Mouse (Mus musculus) CD4-positive, CD25-positive, alpha-beta regulatory T cell, adult 4 months (primary cell): ENCODE data around the gene Mdm4. TPM values are rescaled to one million over a fixed set of nuclear protein-coding genes. Genes with fewer than 3 reads are reported as not detected.
"Not testable (repeated sequence)": the region's sequence is repeated elsewhere in the genome, so short reads cannot be mapped to it uniquely, and the experiment has no call there.

Source experiments
- ATAC-seq: one replicate; pipeline ENCODE4 v1.8.0; 2017
- polyA plus RNA-seq, 2 experiments: library from polyadenylated mRNA; unstranded; fragments of 100-300 nt; shearing (Covaris generic); gene quantifications; one replicate each; pipeline ENCODE4 v1.2.1; 2017

Mdm4 gene
- polyA plus RNA-seq, 2 experiments from 2014 or later, result 97.4 to 119 TPM

- no peak for ATAC-seq
These were observed 21.5 kb upstream of the Mdm4 start for GRCm38 (mm10) chr1:133051829-133052228.

- no peak for ATAC-seq
These were observed 19.7 kb upstream of the Mdm4 start for GRCm38 (mm10) chr1:133050001-133050431.

GRCm38 (mm10) chr1:133048690-133049089, 18.3 kb upstream of the Mdm4 start:
- ATAC-seq, result no peak

GRCm38 (mm10) chr1:133047575-133047974, 17.2 kb upstream of the Mdm4 start:
- ATAC-seq, result no peak

GRCm38 (mm10) chr1:133046441-133046931, 16.1 kb upstream of the Mdm4 start:
- ATAC-seq, result peak; percentile 65

- ATAC-seq, result peak; percentile 78
These were observed 15.6 kb upstream of the Mdm4 start for GRCm38 (mm10) chr1:133045861-133046440.

- peak; percentile 16 for ATAC-seq
These were observed 14.9 kb upstream of the Mdm4 start, which contains the start of gene Pik3c2b for GRCm38 (mm10) chr1:133045011-133045860. Gene Pik3c2b, plus strand, starts transcription at chr1:133045667.

GRCm38 (mm10) chr1:133039505-133039949, 9.2 kb upstream of the Mdm4 start:
- ATAC-seq, result peak; percentile 87

- ATAC-seq, result not testable (repeated sequence)
These were observed 4.3 kb upstream of the Mdm4 start for GRCm38 (mm10) chr1:133034682-133035081.

- ATAC-seq, result peak; percentile 38
These were observed 3.7 kb upstream of the Mdm4 start for GRCm38 (mm10) chr1:133034091-133034460.

- peak; percentile 74 for ATAC-seq
These were observed 3.1 kb upstream of the Mdm4 start for GRCm38 (mm10) chr1:133033316-133034090.

- no peak for ATAC-seq
These were observed 2.6 kb upstream of the Mdm4 start for GRCm38 (mm10) chr1:133032981-133033315.

- peak; percentile 36 for ATAC-seq
These were observed 617 bp downstream of the Mdm4 start for GRCm38 (mm10) chr1:133029744-133030143.

GRCm38 (mm10) chr1:133027980-133028379, 2.4 kb downstream of the Mdm4 start:
- no peak for ATAC-seq

GRCm38 (mm10) chr1:133027126-133027525, 3.2 kb downstream of the Mdm4 start:
- ATAC-seq, result no peak

GRCm38 (mm10) chr1:133025796-133026190, 4.6 kb downstream of the Mdm4 start:
- ATAC-seq, result not testable (repeated sequence)

- peak; percentile 95 for ATAC-seq
These were observed 5.1 kb downstream of the Mdm4 start for GRCm38 (mm10) chr1:133025051-133025795.

- no peak for ATAC-seq
These were observed 5.9 kb downstream of the Mdm4 start for GRCm38 (mm10) chr1:133024426-133024825.

GRCm38 (mm10) chr1:133023723-133024122, 6.6 kb downstream of the Mdm4 start:
- not testable (repeated sequence) for ATAC-seq

- not testable (repeated sequence) for ATAC-seq
These were observed 8.4 kb downstream of the Mdm4 start for GRCm38 (mm10) chr1:133021971-133022370.

- no peak for ATAC-seq
These were observed 9.0 kb downstream of the Mdm4 start for GRCm38 (mm10) chr1:133021391-133021790.
